Mouse (Mus musculus): Measurements from ENCODE around the gene Ccdc124. TPM values are rescaled to one million over a fixed set of nuclear protein-coding genes. Genes with fewer than 3 reads are reported as not detected.
"Not testable (repeated sequence)": the region's sequence is repeated elsewhere in the genome, so short reads cannot be mapped to it uniquely, and the experiment has no call there.

Gene Ccdc124
- total RNA-seq, 4 experiments from 2014 or later = 37.9 to 47.4 (median 45.7) TPM

GRCm38 (mm10) chr8:70822594-70822993 lies 51.1 kb downstream of the Ccdc124 start:
- not testable (repeated sequence) for DNase-seq (ENCODE audit: low spot score)

DNA sequence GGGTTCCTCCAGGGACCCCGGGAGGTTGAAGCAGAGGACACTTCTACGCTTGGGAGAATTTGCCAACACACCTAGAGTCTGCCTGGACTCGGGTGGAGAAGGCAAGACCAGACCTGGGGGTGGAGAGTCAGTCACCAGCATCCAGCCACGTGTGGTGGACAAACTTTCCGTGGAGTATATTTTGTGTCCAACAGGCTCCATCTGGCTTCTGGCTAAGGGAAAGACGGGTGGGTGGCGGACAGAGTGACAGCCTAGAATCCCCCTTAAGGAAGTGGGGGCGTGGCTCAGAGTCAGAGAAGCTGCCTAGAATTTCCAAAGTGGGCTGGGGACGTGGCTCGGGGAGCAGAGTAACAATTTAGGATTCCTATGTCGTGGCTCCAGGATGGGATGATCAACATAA lies 51.7 kb downstream of the Ccdc124 start:
- no peak for DNase-seq (ENCODE audit: low spot score)

GRCm38 (mm10) chr8:70821399-70821962 lies 52.3 kb downstream of the Ccdc124 start:
- DNase-seq (ENCODE audit: low spot score) = peak; percentile 65

DNA sequence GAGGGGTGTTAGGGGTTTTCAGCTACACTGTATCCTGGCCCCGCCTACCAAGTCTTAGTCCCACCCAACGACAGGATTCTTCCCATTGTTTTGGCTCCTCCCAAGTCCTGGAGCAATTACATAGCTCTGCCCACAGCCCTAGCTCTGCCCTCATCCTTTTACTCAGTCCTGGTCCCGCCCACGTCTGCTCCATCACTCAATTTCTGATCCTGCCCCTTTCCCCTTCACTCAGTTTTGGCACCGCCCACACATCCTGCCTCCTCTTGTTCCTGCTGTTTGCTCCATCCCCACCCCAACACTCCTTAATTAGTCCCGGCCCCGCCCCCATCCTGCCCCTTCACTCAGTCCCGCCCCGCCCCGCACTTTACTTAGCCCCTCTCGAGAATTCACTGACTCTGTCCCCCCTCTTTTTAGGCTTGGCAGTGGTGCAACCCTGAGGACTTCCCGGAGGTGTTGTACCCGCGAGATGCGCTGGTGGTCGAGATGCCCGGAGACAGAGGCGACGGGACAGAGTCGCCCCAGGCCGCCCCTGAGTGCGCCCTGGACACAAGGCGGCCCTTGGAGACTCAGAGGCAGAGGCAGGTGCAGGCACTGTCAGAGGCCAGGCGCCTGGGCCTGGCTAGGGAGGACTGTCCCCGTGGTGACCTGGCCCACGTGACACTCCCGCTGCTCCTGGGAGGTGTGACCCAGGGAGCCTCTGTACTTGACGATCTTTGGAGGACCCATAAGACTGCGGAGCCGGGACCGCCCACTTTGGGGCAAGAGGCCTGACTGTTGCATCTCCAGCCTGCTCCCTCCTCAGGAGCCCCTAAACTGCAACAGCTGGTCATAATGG lies 53.4 kb downstream of the Ccdc124 start:
- peak; percentile 80 for DNase-seq (ENCODE audit: low spot score)

Small RNA genes within 50 kb of the gene (microRNA-seq; reads per million reads assigned to microRNA genes)
- not detected for gene Mir7067

Other genes starting within 250 kb of the Ccdc124 start
- 1 to 10 TPM in 2 of 4 experiments, under 1 TPM in 2; 0.69 to 1.9 (median 1.2) TPM for gene Gdf15, start 241.5 kb downstream of the Ccdc124 start, total RNA-seq (2022)
- gene Pgpep1, start 213.5 kb downstream of the Ccdc124 start, total RNA-seq (2022) = 10 to 100 TPM; 40.0 to 57.7 (median 44.4) TPM
- 10 to 100 TPM; 57.9 to 67.1 (median 63.4) TPM for gene Lsm4, start 200.7 kb downstream of the Ccdc124 start, total RNA-seq (2022)
- 100 to 1,000 TPM in 3 of 4 experiments, 10 to 100 TPM in 1; 84.2 to 134 (median 114) TPM for gene Jund, start 175.0 kb downstream of the Ccdc124 start, total RNA-seq (2022)
- gene Iqcn, start 170.5 kb downstream of the Ccdc124 start, total RNA-seq (2022) = under 1 TPM in 1 of 4 experiments, not detected in 3; 0.06 TPM
- gene Gm3336, start 155.4 kb downstream of the Ccdc124 start, total RNA-seq (2022) = not detected
- gene Pde4c, start 150.2 kb downstream of the Ccdc124 start, total RNA-seq (2022) = 1 to 10 TPM; 1.8 to 3.7 (median 2.4) TPM
- 10 to 100 TPM; 46.3 to 60.7 (median 50.6) TPM for gene Rab3a, start 119.3 kb downstream of the Ccdc124 start, total RNA-seq (2022)
- 10 to 100 TPM; 23.2 to 32.5 (median 27.7) TPM for gene Mpv17l2, start 113.0 kb downstream of the Ccdc124 start, total RNA-seq (2022)
- gene Pik3r2, start 97.2 kb downstream of the Ccdc124 start, total RNA-seq (2022) = 10 to 100 TPM; 19.3 to 24.1 (median 22.2) TPM
- 1 to 10 TPM; 6.5 to 8.4 (median 7.1) TPM for gene Mast3, start 68.9 kb downstream of the Ccdc124 start, total RNA-seq (2022)
- gene Il12rb1, start 65.5 kb downstream of the Ccdc124 start, total RNA-seq (2022) = under 1 TPM in 2 of 4 experiments, not detected in 2; 0.16 to 0.49 TPM
- gene Arrdc2, start 34.2 kb downstream of the Ccdc124 start, total RNA-seq (2022) = 10 to 100 TPM in 3 of 4 experiments, 1 to 10 TPM in 1; 7.9 to 23.0 (median 13.6) TPM
- gene Kcnn1, start 10.7 kb downstream of the Ccdc124 start, total RNA-seq (2022) = 10 to 100 TPM; 12.5 to 14.4 (median 13.2) TPM
- gene Slc5a5, start 18.8 kb upstream of the Ccdc124 start, total RNA-seq (2022) = not detected
- gene Rpl18a, start 23.5 kb upstream of the Ccdc124 start, total RNA-seq (2022) = 1,000 to 10,000 TPM in 2 of 4 experiments, 100 to 1,000 TPM in 2; 938 to 1,102 (median 988) TPM
- 10 to 100 TPM; 17.8 to 24.5 (median 20.6) TPM for gene Map1s, start 32.0 kb upstream of the Ccdc124 start, total RNA-seq (2022)

All from heart, adult 8-10 months (tissue).